Mouse (Mus musculus) urinary bladder, postnatal 10 days (tissue): ENCODE measurements around the gene Kank3.
"Not testable (repeated sequence)": the region's sequence is repeated elsewhere in the genome, so short reads cannot be mapped to it uniquely, and the experiment has no call there.

Experiments used
- DNase-seq: peaks from one replicate; pipeline ENCODE4 v3.0.0; 2022; ENCODE audit warnings: low spot score

Kank3 gene

DNA sequence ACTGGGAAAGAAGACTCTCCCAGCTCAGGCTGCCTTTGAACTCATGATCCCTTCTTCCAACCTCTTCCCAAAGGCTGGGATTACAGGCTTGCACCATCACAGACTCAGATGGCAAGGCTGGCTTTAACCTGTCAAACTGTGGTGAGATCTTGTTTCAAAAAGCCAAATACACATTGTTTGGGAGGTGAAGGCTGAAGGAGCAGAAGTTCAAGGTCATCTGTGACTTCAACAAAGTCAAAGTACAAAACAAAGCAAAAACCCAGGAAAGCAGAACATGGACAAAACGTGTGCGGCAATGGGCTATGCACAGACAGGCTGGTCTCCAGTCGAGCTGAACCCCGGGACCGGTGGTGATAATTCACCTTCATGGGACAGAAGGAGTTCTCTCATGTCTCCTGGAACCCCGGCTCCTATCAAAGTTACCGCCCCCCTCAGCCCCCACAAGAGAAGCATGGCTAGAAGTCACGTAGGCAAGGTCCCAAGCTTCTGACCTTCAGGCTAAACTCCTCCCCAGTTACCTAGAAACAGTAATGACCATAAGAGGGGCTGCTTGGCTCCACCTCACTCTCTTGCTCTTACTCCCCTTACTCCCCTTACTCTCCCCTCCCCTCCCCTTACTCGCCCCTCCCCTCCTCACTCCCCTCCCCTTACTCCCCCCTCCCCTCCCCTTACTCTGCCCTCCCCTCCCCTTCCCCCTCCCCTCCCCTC, 3.0 kb upstream of the Kank3 start:
- DNase-seq, result no peak

DNA sequence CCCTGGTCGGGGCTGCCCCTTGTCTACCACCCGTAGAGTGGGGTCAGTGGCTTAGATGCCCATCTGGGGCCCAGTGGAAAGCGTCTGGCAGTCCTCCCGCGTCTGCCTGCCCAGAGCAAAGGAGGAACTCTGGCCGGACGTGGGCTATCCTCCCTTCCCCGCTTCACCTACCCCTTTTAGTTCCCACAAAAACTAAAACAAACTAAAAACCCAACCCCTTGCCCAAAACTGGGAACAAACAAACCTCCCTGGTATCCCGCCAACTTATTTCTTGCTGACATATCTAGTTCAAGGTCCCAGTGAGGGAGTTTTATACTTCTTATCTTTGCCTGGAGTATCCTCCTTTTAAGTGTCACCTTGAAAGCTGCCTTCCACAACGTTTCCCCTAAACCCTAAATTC, 2.1 kb upstream of the Kank3 start:
- DNase-seq, result no peak

DNA sequence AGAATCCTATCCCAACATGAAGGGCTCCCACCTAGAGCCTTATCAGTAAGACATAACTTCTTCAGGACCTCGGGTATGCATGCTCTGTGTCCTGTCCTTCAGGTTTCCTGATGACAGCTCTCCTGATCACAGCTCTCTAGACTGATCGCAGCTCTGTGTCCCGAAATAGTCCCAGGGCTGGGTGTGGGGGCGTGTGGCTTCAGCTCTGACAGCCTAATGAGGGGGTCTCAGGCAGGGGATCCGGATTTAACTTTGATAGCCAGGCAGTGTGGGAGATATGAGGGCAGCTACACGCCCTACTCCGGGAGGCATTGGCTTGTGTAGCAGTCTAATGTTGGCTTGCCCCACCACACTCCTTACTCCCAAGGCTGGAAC, 810 bp downstream of the Kank3 start:
- no peak for DNase-seq

DNA sequence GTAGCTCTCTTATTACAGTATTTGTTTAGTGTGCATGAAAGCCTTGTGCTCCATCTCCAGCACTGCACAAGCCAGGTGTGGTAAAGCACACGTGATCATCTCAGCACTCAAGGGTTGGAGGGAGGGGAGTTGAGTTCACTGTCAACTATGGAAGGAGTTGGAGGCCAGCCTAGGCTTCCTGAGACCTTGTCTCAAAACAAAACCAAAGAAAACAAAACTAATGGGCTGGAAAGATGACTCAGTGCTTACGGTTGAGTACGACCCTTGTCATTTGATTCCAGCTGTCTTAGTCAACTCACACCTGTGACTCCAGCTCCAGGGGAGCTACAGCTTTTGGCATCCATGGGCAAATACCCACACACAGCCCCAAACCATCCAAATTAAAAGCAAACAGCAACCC, 2.2 kb downstream of the Kank3 start:
- DNase-seq, result no peak

DNA sequence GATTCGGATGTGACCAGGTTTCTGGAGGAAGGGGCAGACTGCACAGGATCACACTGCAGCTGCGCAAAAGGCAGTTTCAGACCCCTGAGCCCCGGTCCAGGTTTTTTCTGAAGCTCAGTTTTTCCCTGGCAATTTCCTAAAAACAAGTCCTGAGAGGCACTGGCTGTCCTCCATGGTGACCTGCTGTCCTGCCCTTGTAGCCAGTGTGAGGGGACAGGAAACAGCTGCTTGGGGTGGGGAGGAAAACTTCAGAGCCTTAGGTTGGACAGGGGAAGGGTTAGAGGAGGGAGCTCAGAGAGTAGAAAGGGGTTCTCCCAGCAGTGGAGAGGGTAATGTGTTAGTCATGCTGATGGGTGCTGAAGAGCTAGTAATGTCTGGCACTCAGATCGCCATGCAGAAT, 2.7 kb downstream of the Kank3 start:
- DNase-seq, result no peak

DNA sequence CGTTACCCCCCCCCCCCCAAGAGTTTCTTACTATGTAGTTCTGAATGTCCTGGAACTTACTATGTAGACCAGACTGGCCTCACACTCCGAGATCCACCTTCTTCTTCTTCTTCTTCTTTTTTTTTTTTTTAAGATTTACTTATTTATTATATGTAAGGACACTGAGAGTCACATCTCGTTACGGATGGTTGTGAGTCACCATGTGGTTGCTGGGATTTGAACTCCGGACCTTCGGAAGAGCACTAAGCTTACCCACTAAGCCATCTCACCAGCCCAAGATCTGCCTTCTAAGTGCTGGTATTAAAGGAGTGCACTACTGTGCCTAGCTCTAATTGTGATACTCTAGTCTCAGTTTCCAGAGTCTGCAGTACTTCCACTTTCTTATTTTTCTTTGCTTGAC, 5.1 kb downstream of the Kank3 start:
- DNase-seq, result no peak

DNA sequence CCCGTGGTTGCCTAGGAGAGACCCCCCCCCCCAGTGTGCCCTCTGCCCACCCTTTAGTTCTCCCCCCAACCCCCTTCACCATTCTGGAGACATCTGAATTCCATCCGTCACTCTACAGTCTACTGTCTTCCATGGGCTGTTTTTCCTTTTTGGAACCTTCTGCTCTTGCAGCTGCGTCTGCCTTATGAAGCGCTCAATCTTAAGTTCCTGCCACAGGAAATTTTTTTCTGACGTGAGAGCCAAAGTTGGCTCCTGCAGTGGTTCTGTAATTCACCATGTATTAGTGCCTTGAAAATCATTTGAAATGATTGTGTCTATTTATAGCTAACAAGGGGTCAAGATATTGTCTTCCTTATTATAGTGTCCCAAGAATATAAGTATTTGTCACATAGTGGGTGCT, 6.3 kb downstream of the Kank3 start:
- no peak for DNase-seq

DNA sequence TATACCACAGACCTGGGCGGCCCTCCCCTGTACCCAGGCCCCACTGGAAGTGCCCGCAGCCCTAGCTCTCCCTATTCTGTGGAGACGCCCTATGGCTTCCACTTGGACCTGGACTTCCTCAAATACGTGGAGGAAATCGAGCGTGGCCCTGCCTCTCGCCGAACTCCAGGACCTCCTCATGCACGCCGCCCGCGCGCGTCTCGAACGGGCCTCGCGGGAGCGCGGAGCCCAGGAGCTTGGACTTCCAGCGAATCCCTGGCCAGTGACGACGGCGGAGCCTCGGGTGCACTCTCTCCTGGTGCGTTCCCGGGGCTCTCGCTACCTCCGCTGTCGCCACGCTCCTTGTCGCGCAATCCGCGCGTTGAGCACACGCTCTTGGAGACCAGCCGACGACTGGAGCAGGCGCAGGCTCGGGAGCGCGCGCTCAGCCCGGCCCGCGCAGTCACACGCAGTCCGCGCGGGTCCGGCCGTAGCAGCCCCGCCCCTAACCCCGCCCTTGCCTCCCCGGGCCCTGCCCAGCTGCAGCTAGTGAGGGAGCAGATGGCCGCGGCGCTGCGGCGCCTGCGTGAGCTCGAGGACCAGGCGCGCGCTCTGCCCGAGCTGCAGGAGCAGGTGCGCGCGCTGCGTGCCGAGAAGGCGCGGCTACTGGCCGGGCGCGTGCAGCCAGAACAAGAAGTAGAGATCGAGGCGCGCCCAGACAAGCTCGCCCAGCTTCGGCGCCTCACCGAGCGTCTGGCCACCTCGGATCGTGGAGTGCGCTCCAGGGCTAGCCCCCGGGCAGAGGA, 7.1 kb downstream of the Kank3 start:
- peak; percentile 56 for DNase-seq

DNA sequence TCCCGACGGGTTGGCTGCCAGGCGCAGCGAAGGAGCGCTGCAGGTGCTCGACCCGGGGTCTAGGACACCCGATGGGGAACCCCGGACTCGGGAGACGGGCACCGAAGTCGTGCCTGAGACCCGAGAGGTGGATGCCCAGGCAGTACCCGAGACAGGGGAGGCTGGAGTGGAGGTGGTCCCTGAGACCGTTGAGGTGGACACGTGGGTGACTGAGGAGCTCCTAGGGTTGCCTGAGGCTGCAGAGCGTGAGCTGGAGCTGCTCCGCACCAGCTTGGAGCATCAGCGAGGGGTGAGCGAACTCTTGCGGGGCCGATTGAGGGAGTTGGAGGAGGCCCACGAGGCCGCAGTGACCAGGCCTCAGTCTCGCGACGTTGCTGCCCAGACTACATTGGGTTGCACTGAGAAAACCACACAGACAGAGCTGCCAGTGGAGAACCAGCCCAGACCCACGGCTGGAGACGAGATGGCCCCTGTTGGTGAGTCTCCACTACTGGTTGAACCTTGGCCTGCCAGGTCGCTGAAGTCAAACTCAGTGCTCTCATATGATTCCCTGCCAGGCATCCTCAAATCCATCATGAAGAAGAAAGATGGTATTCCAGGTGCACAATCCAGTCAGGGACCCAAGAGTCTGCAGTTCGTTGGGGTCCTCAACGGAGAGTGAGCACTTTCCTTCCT, 7.8 kb downstream of the Kank3 start:
- no peak for DNase-seq

DNA sequence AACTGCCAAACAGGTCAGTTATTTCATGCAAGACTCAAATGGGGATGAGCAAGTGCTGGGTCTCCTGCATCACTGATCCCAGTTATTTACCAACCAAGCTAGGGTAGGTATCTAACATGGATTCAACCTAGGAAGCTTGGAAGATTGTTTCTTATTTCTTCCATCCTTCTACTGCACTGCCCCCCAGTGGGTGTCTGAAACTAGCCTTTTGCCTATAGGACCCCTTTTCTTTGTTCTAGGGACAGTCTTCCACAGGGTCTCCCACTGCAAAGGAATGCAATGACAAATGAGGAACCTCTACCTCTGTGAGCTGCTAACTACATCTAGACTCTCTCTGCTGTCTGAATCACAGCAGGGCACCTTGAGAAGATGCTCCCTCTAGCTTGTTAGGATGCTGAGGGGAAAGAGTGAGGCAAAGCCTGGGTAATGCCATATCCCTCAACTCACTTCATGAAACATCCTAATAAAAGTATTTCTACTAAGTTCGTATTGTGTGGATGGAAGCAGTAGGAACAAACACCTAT, 12.2 kb downstream of the Kank3 start:
- DNase-seq, result no peak

DNA sequence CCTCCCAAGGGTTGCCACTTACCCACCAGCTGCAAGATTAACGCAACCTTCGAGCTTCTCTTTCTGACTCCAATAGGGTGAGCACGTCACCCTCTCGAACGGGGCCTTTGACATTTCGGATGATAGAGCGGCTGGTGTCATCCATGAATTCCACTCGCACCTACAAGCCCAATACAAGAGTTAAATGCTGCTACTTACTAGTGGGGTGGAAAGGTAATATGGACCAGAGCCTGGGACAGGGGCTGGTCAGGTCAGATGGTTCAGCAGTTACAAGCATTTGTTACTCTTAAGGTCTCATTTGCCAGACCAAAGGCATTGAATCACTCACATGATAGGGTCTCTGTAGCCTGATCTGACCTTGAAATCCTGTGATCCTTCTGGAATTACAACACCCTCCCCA, 12.9 kb downstream of the Kank3 start:
- DNase-seq, result not testable (repeated sequence)

DNA sequence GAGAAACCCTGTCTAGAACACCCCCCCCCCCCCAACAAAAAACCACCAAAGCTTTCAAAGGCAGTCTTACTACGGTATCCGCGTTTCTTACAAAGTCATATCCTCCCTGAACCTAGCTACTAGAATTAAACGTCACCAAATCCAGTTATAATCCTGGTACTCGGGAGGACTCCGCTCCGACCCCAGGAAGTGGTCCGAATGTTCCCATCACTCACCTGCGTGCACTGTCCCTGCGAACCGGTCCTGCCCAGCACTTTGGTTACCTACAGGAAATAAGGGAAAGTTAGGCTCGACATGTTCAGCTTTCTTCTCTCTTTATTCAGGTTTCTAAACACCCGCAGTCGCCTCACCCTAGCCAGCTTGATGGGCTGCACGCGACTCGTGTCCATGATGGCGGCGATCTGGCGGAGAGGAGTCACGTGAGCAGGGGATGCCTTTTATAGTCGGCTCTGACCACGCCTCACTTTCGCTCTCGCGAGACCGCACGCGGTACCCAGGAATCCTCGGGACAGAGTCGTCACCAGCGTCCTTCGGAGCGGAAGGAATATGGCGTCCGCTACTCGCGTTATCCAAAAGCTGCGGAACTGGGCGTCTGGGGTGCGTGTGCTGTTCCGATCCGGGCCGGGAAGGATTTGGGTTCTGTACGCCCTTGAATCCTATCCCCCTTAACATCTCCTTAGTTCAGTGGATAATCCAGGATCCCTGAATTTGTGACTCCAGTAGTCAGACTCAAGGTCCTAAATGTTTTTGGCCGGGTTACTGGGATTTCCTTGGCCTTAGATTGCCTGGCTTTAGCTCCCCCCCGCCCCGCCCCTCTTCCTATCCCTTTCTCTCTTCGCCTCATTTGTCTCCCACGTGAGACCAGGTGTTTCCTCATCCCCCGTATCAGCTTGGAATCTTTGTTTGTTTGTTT, 14.0 kb downstream of the Kank3 start, which contains the start of the genes Rps28 and Ndufa7:
TSS of gene Rps28 (minus strand) at position 479 of the 913 bp plus-strand sequence.
TSS of gene Ndufa7 (plus strand) at position 489 of the 913 bp plus-strand sequence.
- peak; percentile 93 for DNase-seq

DNA sequence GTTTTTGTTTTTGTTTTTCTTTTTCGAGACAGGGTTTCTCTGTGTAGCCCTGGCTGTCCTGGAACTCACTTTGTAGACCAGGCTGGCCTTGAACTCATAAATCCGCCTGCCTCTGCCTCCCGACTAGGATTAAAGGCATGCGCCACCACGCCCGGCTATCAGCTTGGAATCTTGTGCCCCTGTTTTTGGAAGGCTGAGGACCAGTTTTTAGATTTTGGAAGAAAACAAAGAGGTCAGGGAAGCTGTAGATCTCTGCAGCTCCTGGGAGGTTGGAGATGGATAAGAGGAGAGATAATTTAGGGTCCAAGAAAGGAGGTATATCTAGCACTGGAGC, 14.6 kb downstream of the Kank3 start:
- DNase-seq, result not testable (repeated sequence)

DNA sequence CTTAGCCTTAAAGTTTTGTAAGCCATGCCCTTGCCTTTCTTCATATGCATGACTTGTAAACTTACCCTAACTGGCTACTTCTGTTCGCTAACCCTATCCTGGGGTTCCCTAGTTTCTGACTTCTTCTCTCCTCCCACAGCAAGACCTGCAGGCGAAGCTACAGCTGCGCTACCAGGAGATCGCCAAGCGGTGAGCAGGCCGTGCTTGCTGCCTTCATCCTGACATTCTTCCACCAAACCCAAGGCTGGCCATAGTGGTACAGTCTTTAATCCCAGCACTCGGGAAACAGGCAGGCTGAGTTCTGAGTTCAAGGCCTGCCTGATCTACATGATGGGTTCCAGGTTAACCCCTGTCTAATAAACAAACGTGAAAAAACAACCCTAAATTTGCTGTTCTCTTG, 15.1 kb downstream of the Kank3 start:
- no peak for DNase-seq

DNA sequence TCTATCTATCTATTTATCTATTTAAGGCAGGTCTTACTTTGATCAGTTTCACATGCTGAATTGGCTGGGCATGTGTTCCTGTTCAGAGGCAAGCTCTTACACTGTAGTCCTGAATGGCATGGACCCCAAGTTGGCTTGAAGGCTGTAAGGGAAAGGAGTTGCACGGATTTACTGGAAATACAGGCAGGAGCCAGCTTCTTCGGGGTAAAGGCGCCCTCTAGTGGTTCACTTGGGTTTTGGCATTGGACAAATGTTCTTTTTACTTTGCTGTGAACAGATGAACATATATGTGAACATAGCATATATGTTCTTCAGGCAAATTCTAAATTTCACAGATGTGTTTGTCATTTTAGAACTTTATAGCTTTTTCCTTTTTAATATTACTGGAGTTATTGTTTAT, 16.5 kb downstream of the Kank3 start:
- no peak for DNase-seq

DNA sequence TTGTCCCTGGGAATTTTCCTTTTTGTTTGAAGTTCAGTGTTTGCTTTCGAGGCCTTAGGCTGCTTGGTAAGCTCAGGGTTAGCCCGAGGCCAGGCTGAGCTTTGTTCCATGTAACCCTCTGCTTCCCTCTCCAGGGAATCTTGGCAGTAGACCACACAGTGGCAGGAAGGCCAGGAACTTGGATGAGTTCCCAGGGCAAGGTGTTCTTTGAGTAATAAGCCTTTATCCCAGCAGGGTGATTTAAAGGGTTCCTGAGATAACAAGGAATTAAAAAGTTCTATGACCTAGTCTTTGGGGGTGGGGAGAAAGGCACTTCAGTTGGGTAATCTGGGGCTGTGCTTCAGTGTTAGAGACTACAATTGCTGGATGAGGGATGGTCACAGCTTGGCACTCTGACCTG, 18.6 kb downstream of the Kank3 start:
- no peak for DNase-seq

DNA sequence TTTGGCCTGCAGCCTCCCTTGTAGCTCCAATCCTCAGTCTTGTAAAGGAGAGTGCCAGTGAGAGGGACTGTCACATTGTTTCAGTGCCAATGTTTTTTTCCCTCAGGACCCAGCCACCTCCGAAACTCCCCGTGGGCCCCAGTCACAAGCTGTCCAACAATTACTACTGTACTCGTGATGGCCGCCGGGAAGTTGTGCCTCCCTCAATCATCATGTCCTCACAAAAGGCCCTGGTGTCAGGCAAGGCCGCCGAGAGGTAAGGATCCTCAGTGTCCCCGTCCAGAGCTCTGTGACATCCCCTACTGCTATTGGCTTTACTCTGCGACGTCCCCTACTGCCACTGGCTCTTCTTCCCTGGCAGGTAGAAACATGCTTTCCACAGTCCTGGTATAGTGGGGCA, 19.2 kb downstream of the Kank3 start:
- no peak for DNase-seq

DNA sequence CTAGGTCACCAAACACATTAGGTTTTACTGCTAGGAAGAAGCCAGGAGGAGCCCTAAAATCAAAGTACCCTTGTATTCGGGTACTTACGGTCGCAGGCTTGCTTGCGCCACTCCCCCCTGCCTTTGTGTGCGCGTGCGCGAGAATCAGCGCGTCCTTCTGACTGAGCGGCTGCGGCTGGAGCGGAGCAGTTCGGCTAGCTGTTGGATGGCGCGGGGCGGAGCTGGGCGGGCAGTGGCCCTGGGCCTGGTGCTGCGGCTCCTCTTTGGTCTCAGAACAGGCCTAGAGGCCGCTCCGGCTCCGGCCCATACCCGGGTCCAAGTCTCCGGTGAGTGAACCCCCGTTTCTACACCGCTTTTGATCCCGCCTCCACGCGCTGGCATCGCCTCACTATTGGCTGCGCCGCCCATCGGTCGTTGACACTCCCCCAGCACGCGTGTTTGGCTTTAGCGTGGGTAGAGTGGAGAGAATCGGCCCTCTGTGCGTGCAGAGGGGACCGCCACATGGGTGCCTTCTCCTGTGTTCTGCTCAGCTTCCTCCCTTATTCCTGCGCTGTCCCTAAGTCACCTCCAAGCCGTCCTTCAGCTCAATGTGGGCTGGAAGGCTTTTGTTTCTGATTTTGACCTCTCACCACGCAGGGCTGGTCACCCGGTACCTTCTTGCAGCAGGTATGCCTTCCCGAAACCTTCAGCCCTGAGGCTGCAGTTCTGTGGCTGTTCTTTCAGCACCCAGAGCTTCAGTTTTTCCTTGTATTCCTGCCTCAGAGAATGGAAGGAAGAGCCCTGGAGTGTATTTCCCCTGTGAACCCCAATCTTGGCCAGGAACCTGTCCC, 32.9 kb downstream of the Kank3 start, which contains the start of gene Cd320:
TSS of gene Cd320 (plus strand) at position 126 of the 830 bp plus-strand sequence.
- peak; percentile 60 for DNase-seq

DNA sequence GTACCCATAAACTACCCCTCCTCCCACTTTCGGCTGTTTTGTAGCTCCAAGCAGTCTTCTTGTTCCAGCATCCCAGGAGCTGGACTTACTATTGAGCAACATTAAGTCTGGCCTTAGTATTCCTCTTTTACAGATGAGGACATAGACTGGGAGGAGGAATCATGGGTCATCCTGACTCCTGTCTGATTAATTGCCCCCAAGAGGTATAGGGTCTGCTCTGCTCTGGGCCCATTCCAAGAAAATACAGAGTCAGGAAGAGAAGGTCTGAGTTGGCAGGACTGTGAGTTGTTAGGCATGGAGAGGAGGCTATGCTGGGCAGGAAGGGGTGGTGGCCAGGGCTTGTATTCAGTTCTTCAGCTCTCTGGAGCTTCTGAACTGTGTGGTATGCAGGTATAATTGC, 33.9 kb downstream of the Kank3 start:
- DNase-seq, result no peak

DNA sequence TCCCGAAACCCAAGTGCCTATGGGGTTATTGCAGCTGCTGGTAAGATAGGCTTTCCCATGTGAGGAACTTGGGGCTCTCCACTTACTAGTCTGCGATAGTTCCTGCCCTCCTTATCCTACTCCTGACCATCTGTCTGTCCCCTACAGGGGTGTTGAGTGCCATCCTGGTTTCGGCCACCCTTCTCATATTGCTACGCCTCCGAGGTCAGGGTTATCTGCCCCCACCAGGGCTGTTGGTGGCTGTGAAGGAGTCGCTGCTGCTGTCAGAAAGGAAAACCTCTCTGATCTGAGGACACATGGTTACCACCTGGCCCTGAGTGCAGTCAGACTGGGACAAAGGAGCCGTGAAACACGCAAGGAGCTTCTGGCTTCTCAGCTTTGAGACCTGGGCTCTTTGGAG, 37.8 kb downstream of the Kank3 start:
- DNase-seq, result no peak

DNA sequence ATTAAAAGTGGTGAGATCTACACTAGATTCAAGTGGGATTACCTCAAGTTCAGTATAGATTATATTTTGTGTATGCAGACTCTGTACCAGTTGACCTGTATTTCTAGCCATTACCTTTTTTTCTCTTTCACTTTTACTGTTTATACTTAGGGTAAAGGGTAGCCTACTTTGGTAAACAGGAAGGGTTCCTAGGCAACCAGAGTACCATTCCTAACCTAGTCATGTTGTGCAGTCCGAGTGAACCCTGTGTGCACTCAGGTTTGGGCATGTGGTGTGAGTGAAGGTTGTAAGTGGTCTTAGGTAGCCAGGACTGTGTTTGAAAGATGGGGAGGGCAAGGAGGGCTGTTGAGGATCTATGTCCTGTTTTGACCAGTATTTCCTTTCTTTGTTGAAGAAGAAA, 41.0 kb downstream of the Kank3 start:
- DNase-seq, result no peak
